Mouse (Mus musculus) cerebellum, postnatal 14 days (tissue): ENCODE data around the gene Tmem125.
"Not testable (repeated sequence)": the region's sequence is repeated elsewhere in the genome, so short reads cannot be mapped to it uniquely, and the experiment has no call there.

Experiments used
- DNase-seq, 2 experiments: peaks; one replicate each; pipeline ENCODE4 v3.0.0; 2021; ENCODE audit warnings: mixed read lengths in 2 of 2

The Tmem125 gene

GRCm38 (mm10) chr4:118535610-118536009 lies 8.2 kb downstream of the Tmem125 start:
- no peak for DNase-seq

GRCm38 (mm10) chr4:118533605-118534004 lies 10.2 kb downstream of the Tmem125 start:
- DNase-seq = no peak

GRCm38 (mm10) chr4:118533156-118533555 lies 10.7 kb downstream of the Tmem125 start:
- no peak for DNase-seq

- DNase-seq = no peak
Observed at GRCm38 (mm10) chr4:118532663-118533062, 11.2 kb downstream of the Tmem125 start.

GRCm38 (mm10) chr4:118527720-118528119 lies 16.1 kb downstream of the Tmem125 start:
- DNase-seq = no peak

GRCm38 (mm10) chr4:118527335-118527681 lies 16.5 kb downstream of the Tmem125 start:
- DNase-seq = no peak

- DNase-seq = no peak
Observed at GRCm38 (mm10) chr4:118526408-118527334, 17.2 kb downstream of the Tmem125 start, which contains the start of gene 2610528J11Rik. Gene 2610528J11Rik, plus strand, starts transcription at chr4:118526999.

GRCm38 (mm10) chr4:118525779-118526178 lies 18.1 kb downstream of the Tmem125 start:
- no peak for DNase-seq

GRCm38 (mm10) chr4:118523976-118524375 lies 19.9 kb downstream of the Tmem125 start:
- no peak for DNase-seq

- no peak for DNase-seq
Observed at GRCm38 (mm10) chr4:118522248-118522647, 21.6 kb downstream of the Tmem125 start.

GRCm38 (mm10) chr4:118518208-118518607 lies 25.6 kb downstream of the Tmem125 start:
- no peak for DNase-seq

- no peak for DNase-seq
Observed at GRCm38 (mm10) chr4:118517497-118518146, 26.2 kb downstream of the Tmem125 start.

- DNase-seq = no peak
Observed at GRCm38 (mm10) chr4:118516699-118517496, 26.9 kb downstream of the Tmem125 start.

- no peak for DNase-seq
Observed at GRCm38 (mm10) chr4:118509050-118509449, 34.8 kb downstream of the Tmem125 start.

GRCm38 (mm10) chr4:118507171-118507570 lies 36.7 kb downstream of the Tmem125 start:
- DNase-seq = not testable (repeated sequence)

- DNase-seq = no peak
Observed at GRCm38 (mm10) chr4:118505551-118505950, 38.3 kb downstream of the Tmem125 start.

GRCm38 (mm10) chr4:118500792-118501191 lies 43.1 kb downstream of the Tmem125 start:
- no peak for DNase-seq

- DNase-seq = no peak
Observed at GRCm38 (mm10) chr4:118500171-118500724, 43.6 kb downstream of the Tmem125 start.
